Mouse (Mus musculus) CD4-positive, CD25-positive, alpha-beta regulatory T cell (primary cell): ENCODE results near the gene Cwc15. TPM values are rescaled to one million over a fixed set of nuclear protein-coding genes. Genes with fewer than 3 reads are reported as not detected.

Source experiments
- polyA plus RNA-seq: library from polyadenylated mRNA; unstranded; fragments of 100-300 nt; shearing (Covaris generic); gene quantifications from one replicate; pipeline ENCODE4 v1.2.1, GENCODE M21; 2017

The Cwc15 gene
- polyA plus RNA-seq: 216 TPM

DNA sequence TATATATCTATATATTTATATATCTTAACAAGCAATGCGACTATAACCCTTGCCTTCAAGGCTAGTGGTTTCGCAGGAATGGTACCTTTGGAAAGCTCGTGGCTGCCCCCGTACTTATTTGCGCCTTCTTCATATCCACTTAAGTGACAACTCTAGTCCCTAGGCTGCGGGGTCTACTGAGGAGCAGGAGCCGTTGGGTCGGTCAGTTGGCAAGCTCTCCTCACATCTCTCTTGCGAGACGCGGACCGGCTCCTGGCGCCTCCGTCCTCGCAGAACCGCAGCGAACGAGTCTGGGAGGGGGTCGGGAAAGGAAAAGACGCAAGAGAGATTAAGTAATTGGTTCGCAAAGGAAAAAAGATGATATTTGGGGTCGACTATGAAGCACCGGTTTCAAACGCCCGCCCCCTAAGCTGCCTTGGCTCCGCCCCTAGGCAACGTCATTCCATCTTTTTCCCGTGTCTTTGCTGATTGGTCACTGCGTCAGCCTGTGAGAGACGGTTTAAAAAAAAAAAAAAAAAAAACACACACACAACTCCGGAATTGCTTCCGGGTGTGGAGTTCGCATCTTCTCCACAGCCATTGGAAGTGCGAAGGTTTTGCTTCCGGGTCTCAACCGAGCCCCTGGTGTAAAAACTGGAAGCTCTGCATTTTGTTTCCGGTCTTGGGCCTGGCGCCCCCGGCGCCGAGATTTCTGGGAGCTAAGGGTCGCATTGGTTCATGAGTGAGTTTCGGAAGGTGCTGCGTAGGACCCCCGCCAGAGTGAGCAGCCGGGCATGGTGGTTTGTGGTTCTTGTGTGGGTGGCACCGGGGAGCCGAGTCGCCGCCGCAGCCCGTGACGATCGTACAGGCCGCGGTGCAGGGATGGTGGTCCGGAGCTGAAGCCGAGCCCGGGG, at the start of gene Cwc15, which contains the start of gene Kdm4d:
Gene Cwc15 (plus strand): TSS at position 595 of the 893 bp plus-strand sequence.
Gene Kdm4d (minus strand): TSS at position 460 of the 893 bp plus-strand sequence.

Other genes starting within 250 kb of the Cwc15 start
- 27.8 TPM for gene Sesn3, start 225.6 kb upstream of the Cwc15 start, polyA plus RNA-seq
- 62.1 TPM for gene Endod1, start 119.1 kb upstream of the Cwc15 start, polyA plus RNA-seq
- gene Kdm4d, start 135 bp upstream of the Cwc15 start, polyA plus RNA-seq: 0.79 TPM
- gene Amotl1, start 144.4 kb downstream of the Cwc15 start, polyA plus RNA-seq: 0.07 TPM
- 0.11 TPM for gene Piwil4, start 240.1 kb downstream of the Cwc15 start, polyA plus RNA-seq